Mouse (Mus musculus) lung, postnatal 0 days (tissue): ENCODE measurements around the gene Ephx1.

Source experiments
- CTCF ChIP-seq: IDR thresholded peaks from 2 replicates; pipeline ENCODE4 v1.5.1; 2016; ENCODE audit warnings: antibody characterized with exemption, mild to moderate bottlenecking
- EP300 ChIP-seq: IDR thresholded peaks from 2 replicates; pipeline ENCODE4 v1.6.1; 2016; ENCODE audit warnings: antibody characterized with exemption, mild to moderate bottlenecking, control low read depth

DNA sequence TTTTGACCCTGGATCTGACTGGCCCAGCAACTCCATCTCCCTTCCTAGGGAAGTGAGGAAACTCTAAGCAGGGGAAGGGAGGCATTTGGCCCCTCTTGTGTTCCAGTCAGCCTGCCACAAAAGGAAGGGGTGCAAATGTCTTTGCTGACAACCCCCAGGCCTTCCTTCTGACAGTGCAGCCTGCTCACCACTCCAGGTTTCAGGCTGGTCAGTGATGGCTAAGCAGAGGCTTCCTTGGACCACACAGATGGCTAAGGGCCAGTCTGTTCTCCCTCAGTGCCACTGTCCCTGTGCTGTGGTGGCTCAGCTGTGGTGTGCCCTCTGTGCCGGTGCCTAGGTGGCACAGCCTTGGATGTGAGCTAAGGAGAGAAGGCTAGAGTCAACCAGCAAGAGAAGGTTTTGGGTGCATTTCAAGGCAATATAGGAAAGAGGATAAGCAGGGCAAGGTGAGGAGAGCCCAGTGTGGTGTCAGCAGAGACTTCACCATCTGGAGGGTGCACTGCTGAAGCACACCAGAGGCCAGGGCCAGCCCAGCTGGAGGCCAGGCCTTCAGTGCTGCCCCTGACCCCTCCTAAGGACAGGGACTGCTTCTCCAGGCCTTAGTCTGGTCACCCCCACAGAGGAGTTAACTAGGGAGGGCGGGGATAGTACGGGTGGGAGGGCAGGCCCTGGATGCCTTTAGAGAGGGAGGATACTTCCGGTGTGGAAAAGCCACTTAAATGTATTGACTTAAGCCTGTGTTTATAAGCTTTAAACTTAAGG is 10.4 kb downstream of the Ephx1 start:
- TF ChIP-seq CTCF (no peak), EP300 (no peak)
